Mouse (Mus musculus) E14TG2a.4 (cell line): ENCODE measurements at regions not wholly inside any gene's neighbourhood (a gene's known extent, or its start where the extent isn't known, plus 50 kb on each side); places are given as distances from the start of the nearest gene placed in this dataset.
A peak's percentile ranks its signal among the peaks of the same experiment; 100 is the strongest.

ENCODE experiments used
- CTCF ChIP-seq: conservative IDR thresholded peaks from 2 replicates; pipeline ENCODE4 v1.5.1; 2014; ENCODE audit warnings: low read length
- NANOG ChIP-seq: IDR thresholded peaks from 2 replicates; pipeline ENCODE4 v1.6.1; 2014; ENCODE audit warnings: borderline replicate concordance, low read length, mixed read lengths

- TF ChIP-seq CTCF (peak; percentile 43), NANOG (no peak)
Observed at GRCm38 (mm10) chr12:64104214-64104613, 370.3 kb downstream of the Fscb start.
